Mouse (Mus musculus): ENCODE measurements around the gene Cnr2. TPM values are rescaled to one million over a fixed set of nuclear protein-coding genes. Genes with fewer than 3 reads are reported as not detected.

Cnr2 gene
- 3.9 and 4.3 TPM in 2 replicates for polyA plus RNA-seq (2016; fragmentation: Nextera tagmentation; extraction: Ambion mirVana)

DNA sequence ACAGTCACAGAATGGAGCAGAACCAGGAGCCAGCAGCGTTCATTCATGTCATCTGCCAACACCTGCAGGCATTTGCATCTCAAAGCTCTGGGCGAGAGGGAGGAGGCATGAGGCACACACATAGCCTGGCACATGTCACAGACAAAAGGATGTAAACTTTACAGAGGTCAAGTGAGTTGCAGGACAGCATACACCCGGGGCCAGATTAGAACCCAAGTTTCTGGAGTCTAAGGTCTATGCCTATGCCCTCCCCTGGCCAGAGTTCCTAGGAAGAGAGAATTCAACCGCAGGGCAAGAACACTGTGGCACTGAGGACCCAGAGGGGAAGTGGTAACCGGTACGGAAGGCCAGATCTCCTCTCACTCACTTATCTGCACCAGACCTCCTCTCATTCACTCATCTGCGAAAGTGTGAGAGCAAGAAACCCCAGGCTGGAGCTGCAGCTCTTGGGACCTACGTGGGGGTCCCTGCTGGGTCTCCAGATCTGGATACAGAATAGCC, at the start of gene Cnr2:
Gene Cnr2, plus strand, starts transcription at position 324 of the 501 bp plus-strand sequence.
- 18% methylated on average over 8 of the region's 8 CpGs for WGBS (ENCODE audit: insufficient replicate concordance)
- H3K27me3 ChIP-seq (replicated peaks), result no peaks in the 10 kb centered on the region
- H3K4me2 ChIP-seq, result peak within 1 kb of the TSS; percentile 63
- ATAC-seq, result no peak
- peak within 1 kb of the TSS; percentile 24 for H3K4me3 ChIP-seq
- peak within 1 kb of the TSS; percentile 90 for H3K27ac ChIP-seq
- H3K9ac ChIP-seq, result peak within 1 kb of the TSS; percentile 47
- no peaks in the 10 kb centered on the region for H3K36me3 ChIP-seq
- peaks cover 63% of the 10 kb centered on the region for H3K4me1 ChIP-seq
- no peaks in the 10 kb centered on the region for H3K9me3 ChIP-seq (replicated peaks)

GRCm38 (mm10) chr4:135847581-135847980, 47.6 kb upstream of the Cnr2 start:
- H3K9me3 ChIP-seq (replicated peaks), result no peaks in the 10 kb centered on the region
- no peaks in the 10 kb centered on the region for H3K27me3 ChIP-seq (replicated peaks)
- H3K4me3 ChIP-seq, result no peak overlapping the region
- WGBS (ENCODE audit: insufficient replicate concordance), result 64% methylated on average over 5 of the region's 5 CpGs
- no peak for ATAC-seq
- H3K36me3 ChIP-seq, result no peaks in the 10 kb centered on the region
- H3K27ac ChIP-seq, result no peak overlapping the region
- H3K4me1 ChIP-seq, result peaks cover 43% of the 10 kb centered on the region
- H3K9ac ChIP-seq, result no peak overlapping the region
- no peak overlapping the region for H3K4me2 ChIP-seq

DNA sequence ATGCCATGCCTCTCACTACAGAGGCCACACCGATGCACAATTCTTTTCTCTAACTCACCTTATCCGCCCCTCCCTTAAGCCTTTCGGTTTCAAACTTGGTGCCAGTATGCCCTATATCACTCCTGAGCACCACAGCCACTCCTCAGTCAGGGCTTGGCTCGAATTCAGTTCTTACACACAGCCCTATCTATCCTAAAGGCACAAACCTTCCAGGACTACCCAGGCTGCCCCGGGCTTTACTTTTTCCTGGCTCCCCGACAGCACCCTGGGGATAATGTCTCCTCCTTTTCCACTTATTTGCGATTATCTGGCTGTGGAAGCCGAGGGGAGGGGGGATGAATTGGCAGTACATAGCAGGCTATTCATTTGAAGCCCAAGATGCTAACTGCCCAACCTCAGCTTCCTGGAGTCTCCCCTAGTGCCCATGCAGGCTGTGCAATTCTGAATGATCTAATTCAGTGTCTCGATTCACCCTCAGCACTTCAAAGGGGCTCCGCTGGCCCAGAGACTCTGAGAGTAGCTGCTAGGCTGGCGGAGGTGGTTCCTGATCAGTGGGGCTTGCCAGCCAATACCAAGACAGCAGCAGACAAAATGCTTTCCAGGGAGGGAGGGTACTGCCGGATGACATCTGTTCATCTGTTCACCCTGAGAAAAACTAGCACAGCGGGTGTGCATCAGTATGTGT, 44.6 kb upstream of the Cnr2 start:
- no peaks in the 10 kb centered on the region for H3K9me3 ChIP-seq (replicated peaks)
- peak overlapping the region; percentile 62 for H3K9ac ChIP-seq
- peak overlapping the region; percentile 61 for H3K4me2 ChIP-seq
- peaks cover 72% of the 10 kb centered on the region for H3K4me1 ChIP-seq
- H3K27me3 ChIP-seq (replicated peaks), result no peaks in the 10 kb centered on the region
- no peaks in the 10 kb centered on the region for H3K36me3 ChIP-seq
- 54% methylated on average over 13 of the region's 13 CpGs for WGBS (ENCODE audit: insufficient replicate concordance)
- no peak overlapping the region for H3K4me3 ChIP-seq
- H3K27ac ChIP-seq, result peak overlapping the region; percentile 98
- ATAC-seq, result no peak

GRCm38 (mm10) chr4:135851942-135852341, 43.3 kb upstream of the Cnr2 start:
- WGBS (ENCODE audit: insufficient replicate concordance), result 44% methylated on average over 9 of the region's 9 CpGs
- no peaks in the 10 kb centered on the region for H3K36me3 ChIP-seq
- no peaks in the 10 kb centered on the region for H3K27me3 ChIP-seq (replicated peaks)
- H3K27ac ChIP-seq, result peak overlapping the region; percentile 98
- H3K4me1 ChIP-seq, result peaks cover 63% of the 10 kb centered on the region
- H3K4me3 ChIP-seq, result 0 out of 2 replicates have a peak overlapping the region, but pooled peaks have one; percentile 4
- peak overlapping the region; percentile 61 for H3K4me2 ChIP-seq
- peak; percentile 75 for ATAC-seq
- H3K9me3 ChIP-seq (replicated peaks), result no peaks in the 10 kb centered on the region
- H3K9ac ChIP-seq, result peak overlapping the region; percentile 62

DNA sequence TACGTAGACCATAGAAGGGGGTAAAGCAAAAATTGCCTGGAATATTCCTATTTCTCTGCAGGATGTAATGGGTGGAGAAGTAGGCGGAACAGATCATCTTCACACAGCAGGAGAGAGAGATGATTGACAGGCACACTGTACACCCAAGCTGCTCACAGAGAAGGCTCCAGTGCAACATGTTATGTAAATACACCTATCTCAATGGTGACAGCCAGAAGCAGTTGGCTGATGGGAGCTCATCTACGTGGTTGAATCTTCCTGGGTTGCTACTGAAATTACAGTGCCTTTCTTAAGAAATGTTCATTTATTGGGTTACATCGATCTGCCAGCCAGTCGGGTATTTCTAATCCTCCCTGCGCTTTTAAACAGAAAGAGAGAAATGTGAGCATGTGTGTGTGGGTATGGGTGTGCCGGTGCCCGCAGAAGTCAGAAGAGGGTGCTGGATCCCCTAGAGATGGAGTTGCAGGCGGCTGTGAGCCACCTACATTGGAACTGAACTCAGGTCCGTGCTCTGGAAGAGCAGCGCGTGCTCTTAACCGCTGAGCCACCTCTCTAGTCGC, 41.1 kb upstream of the Cnr2 start:
- no peaks in the 10 kb centered on the region for H3K27me3 ChIP-seq (replicated peaks)
- H3K4me3 ChIP-seq, result no peak overlapping the region
- 85% methylated on average over 14 of the region's 14 CpGs for WGBS (ENCODE audit: insufficient replicate concordance)
- peak overlapping the region; percentile 98 for H3K27ac ChIP-seq
- H3K9ac ChIP-seq, result peak overlapping the region; percentile 97; the same call in 1 of the 2 replicates
- H3K36me3 ChIP-seq, result peaks cover 5% of the 10 kb centered on the region
- H3K4me2 ChIP-seq, result peak overlapping the region; percentile 77
- no peaks in the 10 kb centered on the region for H3K9me3 ChIP-seq (replicated peaks)
- ATAC-seq, result no peak
- peaks cover 75% of the 10 kb centered on the region for H3K4me1 ChIP-seq

- peaks cover 10% of the 10 kb centered on the region for H3K36me3 ChIP-seq
- H3K9me3 ChIP-seq (replicated peaks), result no peaks in the 10 kb centered on the region
- peaks cover 81% of the 10 kb centered on the region for H3K4me1 ChIP-seq
- peak overlapping the region; percentile 96 for H3K4me3 ChIP-seq
- peak overlapping the region; percentile 97 for H3K9ac ChIP-seq
- peak overlapping the region; percentile 98 for H3K27ac ChIP-seq
- no peak for ATAC-seq
- H3K27me3 ChIP-seq (replicated peaks), result no peaks in the 10 kb centered on the region
- WGBS (ENCODE audit: insufficient replicate concordance), result 71% methylated on average over 11 of the region's 11 CpGs
- H3K4me2 ChIP-seq, result peak overlapping the region; percentile 77
Measured at GRCm38 (mm10) chr4:135854630-135855029, 40.6 kb upstream of the Cnr2 start.

GRCm38 (mm10) chr4:135855080-135855479, 40.1 kb upstream of the Cnr2 start:
- 9% methylated on average over 6 of the region's 6 CpGs for whole genome bisulfite sequencing (ENCODE audit: insufficient replicate concordance)
- Histone ChIP-seq H3K27ac (peak overlapping the region; percentile 98), H3K36me3 (peaks cover 15% of the 10 kb centered on the region), H3K4me3 (peak overlapping the region; percentile 96), H3K4me2 (peak overlapping the region; percentile 77), H3K27me3 (replicated peaks) (no peaks in the 10 kb centered on the region), H3K9me3 (replicated peaks) (no peaks in the 10 kb centered on the region), H3K4me1 (peaks cover 81% of the 10 kb centered on the region), H3K9ac (peak overlapping the region; percentile 97)
- ATAC-seq, result no peak

DNA sequence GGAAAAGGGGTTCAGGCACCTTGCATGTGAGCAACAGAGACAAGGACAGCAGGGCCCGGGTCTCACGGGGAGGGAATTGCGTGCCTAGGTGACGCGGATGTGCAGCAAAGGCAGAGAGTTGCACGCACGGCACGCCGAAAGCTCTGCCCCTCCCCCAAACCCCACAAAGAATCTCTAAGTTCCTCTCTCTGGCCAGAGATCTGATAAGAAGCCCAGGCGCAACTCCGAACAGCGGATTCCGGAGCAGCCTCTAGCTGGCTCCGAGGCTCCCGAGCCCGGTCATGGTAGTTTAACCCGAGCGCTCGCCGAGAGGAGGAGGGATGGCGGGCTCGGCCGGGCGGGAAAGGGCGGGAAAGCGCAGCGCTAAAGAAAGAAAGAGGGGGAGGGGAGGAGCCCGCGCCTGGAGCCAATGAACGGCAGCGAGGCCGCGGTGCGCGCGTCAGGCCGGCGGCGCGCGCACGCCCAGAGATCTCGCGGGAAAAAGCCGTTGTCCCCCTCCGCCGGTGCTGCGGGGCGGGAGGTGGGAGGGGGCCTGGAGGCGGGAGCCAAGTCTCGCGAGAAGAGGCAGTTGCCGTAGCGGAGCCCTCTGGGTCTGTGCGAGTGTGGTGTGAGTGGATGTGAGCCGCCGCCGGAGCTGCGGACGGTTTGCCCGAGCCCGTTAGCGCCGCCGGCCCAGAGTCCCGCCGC, 39.5 kb upstream of the Cnr2 start, which contains the start of gene Srsf10:
Gene Srsf10, plus strand, starts transcription at position 212 of the 687 bp plus-strand sequence.
- 1% methylated on average over 60 of the region's 67 CpGs for WGBS (ENCODE audit: insufficient replicate concordance)
- Histone ChIP-seq H3K9me3 (replicated peaks) (no peaks in the 10 kb centered on the region), H3K4me3 (peak within 1 kb of the TSS; percentile 96), H3K4me1 (peaks cover 81% of the 10 kb centered on the region), H3K36me3 (peaks cover 21% of the 10 kb centered on the region), H3K27ac (peak within 1 kb of the TSS; percentile 98), H3K4me2 (peak within 1 kb of the TSS; percentile 77), H3K27me3 (replicated peaks) (no peaks in the 10 kb centered on the region), H3K9ac (peak within 1 kb of the TSS; percentile 97)
- peak; percentile 85 for ATAC-seq

GRCm38 (mm10) chr4:135856223-135857091, 38.7 kb upstream of the Cnr2 start:
- H3K9me3 ChIP-seq (replicated peaks), result no peaks in the 10 kb centered on the region
- no peaks in the 10 kb centered on the region for H3K27me3 ChIP-seq (replicated peaks)
- H3K4me3 ChIP-seq, result peak overlapping the region; percentile 96
- under 1% methylated on average over 91 of the region's 91 CpGs for WGBS (ENCODE audit: insufficient replicate concordance)
- peaks cover 26% of the 10 kb centered on the region for H3K36me3 ChIP-seq
- H3K27ac ChIP-seq, result peak overlapping the region; percentile 98
- ATAC-seq, result peak; percentile 71
- H3K9ac ChIP-seq, result peak overlapping the region; percentile 97
- peaks cover 77% of the 10 kb centered on the region for H3K4me1 ChIP-seq
- peak overlapping the region; percentile 77 for H3K4me2 ChIP-seq

DNA sequence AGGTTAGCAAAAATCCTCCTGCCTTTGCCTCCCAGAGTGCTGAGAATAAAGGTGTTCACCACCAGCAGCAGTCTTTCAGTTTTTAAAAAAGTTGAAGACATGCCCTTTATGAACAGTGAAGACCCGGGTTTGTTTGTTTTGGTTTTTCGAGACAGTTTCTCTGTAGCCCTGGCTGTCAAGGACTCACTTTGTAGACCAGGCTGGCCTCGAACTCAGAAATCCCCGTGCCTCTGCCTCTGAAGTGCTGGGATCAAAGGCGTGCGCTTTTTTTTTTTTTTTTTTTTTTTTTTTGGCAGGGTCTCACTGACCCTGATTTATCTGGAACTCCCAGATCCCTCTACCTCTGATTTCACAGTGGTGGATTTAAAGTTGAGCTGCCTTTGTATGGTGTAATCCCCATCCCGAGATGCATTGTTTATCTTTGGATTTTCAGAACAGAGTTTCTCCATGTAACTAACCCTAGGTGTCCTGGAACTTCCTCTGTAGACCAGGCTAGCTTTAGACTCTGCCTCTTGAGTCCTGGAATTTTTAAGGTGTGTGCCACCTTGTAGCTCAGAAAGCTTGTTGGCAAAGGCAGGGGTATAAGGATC, 37.5 kb upstream of the Cnr2 start:
- Histone ChIP-seq H3K4me3 (peak overlapping the region; percentile 96), H3K4me2 (peak overlapping the region; percentile 77), H3K27ac (peak overlapping the region; percentile 98), H3K9me3 (replicated peaks) (no peaks in the 10 kb centered on the region), H3K9ac (peak overlapping the region; percentile 97), H3K27me3 (replicated peaks) (no peaks in the 10 kb centered on the region), H3K36me3 (peaks cover 38% of the 10 kb centered on the region), H3K4me1 (peaks cover 64% of the 10 kb centered on the region)
- 14% methylated on average over 7 of the region's 7 CpGs for WGBS (ENCODE audit: insufficient replicate concordance)
- no peak for ATAC-seq

DNA sequence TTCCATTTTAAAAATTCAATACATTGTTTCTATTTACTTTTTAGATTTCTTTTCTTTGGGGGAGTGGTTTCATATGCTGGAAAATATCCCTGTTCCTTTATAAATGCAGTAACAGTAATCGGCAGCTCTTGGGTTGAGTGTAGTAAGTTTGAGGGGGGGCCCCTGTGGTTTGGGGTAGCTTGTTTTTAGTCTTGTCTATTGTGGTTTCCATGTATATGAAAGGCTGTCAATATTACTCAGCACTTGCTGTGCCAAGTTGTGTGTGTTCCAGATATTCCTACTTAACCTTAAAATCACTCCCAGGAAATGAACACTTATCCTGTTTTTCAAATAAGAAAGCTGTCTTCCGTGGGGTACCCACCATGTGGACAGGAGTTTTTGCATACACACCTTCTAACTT, 26.2 kb upstream of the Cnr2 start:
- no peak overlapping the region for H3K4me3 ChIP-seq
- H3K36me3 ChIP-seq, result peaks cover 62% of the 10 kb centered on the region
- H3K27me3 ChIP-seq (replicated peaks), result no peaks in the 10 kb centered on the region
- H3K4me2 ChIP-seq, result no peak overlapping the region
- ATAC-seq, result no peak
- WGBS (ENCODE audit: insufficient replicate concordance), result 48% methylated on average over 2 of the region's 2 CpGs
- peak overlapping the region; percentile 67 for H3K27ac ChIP-seq
- no peaks in the 10 kb centered on the region for H3K9me3 ChIP-seq (replicated peaks)
- peaks cover 35% of the 10 kb centered on the region for H3K4me1 ChIP-seq
- 0 out of 2 replicates have a peak overlapping the region, but pooled peaks have one; percentile 17 for H3K9ac ChIP-seq

All from liver, embryonic 12.5 days (tissue).